Mouse (Mus musculus) Muller cell, postnatal 12 days (primary cell): ENCODE results near the gene Jak1.

Experiments
- DNase-seq: peaks from one replicate; pipeline ENCODE4 v3.0.0-alpha.2; 2015; ENCODE audit errors: inconsistent ontology term

Gene Jak1

DNA sequence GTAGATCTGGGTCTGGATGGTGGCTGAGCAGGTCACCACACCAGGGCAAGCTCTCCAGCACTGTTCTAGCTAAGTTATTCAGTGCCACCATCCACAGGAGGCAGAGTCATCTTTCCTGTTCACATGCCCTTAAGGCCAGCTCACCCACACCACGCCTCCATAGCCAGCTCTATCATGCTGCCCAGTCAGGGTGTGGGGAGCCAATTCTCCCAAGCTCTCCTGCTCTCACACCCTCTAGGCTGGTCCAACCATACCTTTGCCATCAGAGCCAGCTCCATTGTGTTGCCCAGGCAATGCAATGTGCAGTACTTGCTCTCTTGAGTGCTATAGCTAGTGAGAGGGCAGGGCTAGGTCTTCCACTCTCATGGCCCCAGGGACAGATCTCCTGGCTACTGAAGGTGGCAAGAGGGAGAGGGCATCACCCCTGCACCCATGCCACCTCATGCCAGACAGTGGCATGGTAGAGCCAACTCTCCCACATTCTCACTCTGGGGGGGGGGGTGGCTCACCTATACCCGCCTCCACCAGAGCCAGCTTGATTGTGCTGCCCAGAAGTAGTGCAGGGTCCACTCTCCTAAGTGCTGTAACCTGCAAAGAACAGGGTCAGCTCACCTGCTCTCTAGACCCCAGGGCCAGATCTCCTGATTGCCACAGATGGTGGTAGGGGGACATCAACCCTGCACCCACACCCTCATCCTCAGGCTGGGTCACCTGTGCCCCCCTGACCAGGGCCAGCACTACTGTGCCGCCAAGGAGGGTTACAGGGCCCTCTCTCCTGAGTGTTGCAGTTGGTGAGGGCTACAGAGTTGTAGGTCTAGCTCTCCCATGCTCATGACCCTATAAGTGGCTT, 25.5 kb downstream of the Jak1 start:
- DNase-seq, result no peak

DNA sequence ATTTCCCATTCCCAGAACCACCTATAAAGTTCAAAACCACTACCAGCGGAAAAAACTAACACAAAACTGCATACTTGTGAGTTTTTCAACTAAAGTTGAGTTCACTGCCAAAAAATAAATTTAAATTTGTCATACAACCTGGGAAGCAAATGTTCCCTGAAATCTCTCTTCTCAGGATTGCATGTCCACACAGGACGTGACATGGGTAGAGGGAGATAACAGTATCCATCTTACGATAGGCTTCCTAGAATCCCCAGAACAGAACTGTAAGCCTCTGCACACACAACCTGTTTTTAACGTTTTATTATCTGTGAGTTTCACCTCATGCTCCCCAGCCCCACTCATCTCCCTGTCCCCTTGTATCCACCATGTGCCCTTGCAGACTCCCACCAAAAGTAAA, 26.5 kb downstream of the Jak1 start:
- no peak for DNase-seq

DNA sequence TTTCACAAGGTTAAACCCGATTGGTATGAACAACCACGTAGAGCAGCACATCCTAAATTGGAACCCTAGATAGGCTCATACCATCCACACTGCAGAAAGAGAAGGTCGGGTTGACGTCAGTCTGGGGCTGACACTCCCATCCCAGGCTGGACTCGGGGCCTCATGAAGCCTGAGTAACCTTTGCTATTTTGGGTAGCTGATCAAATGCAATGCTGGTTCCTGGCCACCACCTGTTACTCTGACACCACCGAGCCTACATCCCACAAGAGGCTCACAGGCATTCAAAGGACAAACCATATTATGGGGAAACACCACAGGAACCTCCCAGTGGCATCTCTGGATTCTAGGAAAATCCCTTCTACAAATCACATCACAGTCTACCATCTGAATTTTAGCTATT, 28.3 kb downstream of the Jak1 start:
- DNase-seq, result no peak

DNA sequence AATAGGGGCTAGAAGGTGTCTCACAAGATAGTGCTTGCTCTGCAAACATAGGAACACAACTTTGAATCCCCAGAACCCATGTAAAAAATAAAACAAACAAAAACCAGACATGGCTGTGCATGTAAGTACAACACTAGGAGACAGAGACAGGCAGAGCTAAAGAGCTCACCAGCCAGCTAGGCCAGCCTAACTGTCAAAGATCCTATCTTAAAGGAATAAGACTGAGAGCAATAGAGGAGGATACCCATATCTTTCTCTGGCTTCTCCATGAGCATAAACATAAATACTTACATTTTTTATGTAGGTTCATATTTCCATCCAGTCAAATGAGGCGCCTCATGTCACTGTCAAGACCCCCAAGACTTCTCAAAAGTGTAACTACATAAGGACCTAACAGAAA, 29.1 kb downstream of the Jak1 start:
- no peak for DNase-seq

DNA sequence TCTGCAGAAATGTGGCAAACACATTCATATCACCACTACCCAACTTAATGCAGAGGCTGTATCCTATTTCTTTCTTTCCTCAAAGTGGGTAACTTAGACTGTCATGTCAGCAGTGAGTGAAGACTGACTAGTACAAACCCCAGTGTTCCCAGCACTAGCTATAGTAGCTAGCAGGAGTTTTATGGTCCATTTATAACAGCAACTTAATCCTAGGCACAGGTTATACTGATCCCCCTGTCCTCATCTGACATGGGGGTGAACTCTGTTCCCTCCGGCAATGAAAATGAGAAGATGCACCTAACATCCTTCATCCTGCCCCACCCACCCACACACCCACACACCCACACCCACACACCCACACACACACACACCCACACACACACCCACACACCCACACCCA, 30.3 kb downstream of the Jak1 start:
- DNase-seq, result no peak

DNA sequence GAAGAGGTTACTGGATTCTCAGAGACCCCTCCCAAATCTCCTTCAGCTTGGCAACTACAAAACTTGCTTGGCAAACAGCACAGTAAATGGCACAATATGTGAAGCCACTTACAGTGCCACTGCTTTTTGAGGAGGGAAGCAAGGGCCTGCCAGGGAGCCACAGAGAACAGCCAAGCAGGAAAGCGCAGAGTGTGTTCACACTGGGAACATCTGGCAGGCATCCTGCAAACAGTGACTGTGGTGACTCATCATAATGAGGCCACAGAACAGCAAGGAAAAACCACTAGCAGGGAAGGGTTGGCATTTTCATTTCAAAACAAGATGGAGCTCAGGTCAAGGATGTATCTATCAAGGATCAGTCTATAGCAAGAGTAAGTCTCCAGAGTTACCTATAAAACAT, 30.8 kb downstream of the Jak1 start:
- DNase-seq, result peak; percentile 70

DNA sequence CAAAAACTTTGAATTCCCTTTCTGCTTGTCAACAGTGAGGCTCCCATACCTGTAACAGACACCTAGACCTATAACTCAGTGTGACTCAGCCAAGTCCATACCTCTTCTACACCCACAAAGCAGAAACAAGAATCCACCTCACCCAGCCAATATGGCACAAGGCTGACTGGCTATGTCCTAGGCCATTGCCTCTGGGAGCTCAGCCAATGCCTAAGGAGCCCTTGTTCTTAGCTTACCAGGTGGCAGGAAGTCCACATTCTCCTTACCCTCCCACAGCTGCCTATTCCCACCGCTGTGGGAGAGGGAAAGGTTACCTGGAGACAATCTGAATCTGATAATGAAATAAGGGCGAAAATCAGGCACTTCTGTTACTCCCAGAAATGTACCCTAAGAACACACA, 34.5 kb downstream of the Jak1 start:
- DNase-seq, result no peak

DNA sequence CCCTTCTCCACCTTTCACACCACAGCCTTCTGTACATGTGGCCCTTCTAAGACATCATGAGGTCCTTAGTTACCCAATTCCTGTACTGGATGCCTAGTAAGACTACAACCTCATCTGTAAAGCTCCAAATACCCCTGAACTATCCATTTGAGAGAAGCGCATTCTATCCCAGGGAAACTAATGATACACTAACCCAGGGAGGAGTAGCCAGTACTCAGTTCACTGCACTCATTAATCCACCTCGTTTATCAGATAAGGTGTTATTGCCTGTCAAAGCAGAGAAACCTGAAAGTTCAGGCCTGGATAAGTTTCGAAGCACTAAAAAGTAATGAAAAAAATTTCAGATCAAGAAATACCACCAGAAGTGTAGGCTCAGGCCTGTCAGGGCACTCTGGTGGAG, 37.7 kb downstream of the Jak1 start:
- no peak for DNase-seq

DNA sequence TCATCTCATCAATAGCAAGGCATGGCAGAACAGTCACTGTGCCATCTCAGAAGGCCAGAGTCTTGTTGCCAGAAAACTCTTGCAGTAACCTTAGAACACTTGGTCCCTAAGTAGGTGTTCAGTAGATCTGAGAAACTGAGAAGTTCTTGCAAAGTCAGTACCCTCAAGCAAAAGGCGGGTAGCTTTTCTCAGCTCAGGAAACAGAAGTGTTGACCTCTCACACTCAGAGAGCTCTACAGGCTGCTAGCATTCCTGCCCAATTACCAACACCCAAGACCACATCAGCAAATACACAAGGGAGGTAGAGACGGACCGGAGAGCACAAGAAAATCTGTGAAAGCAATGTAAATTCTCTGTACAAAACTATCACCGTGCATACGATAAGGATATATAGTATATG, 39.1 kb downstream of the Jak1 start:
- no peak for DNase-seq

DNA sequence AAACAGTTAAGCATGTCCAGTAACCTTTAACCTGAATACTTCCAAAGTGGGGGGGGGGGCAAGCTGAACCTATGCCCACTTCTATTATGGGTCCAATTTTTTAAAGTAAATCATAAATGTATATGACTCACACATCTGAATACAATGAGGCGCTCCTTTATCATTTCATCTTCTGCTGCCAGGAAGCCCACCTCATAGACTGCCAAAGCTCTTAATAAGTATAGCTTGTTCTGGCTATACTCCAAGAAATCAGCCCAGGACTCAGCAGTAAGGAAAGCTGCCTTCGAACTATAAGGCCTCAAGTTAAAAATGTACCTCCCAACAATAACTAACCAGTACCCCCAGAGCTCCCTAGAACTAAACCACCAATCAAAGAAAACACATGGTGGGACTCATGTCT, 44.1 kb downstream of the Jak1 start:
- DNase-seq, result no peak

DNA sequence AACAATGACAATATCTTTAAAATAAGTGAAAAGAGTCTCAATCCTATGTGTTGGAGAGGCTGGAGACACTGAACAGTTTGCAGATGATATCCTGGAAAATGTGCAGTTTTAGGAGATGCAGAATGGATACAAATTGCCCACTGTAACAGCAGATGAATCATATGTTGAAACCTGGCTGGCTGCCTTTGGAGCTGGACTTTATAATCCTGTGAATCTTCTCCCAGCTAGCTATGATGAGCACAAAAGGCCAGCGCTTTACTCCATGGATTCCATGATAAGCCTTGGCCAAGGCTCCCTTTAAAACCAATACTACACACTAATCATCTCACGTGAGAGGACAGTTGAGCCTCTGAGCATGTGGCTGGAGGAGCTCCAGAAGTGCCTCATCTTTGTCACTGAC, 45.2 kb downstream of the Jak1 start:
- DNase-seq, result no peak

DNA sequence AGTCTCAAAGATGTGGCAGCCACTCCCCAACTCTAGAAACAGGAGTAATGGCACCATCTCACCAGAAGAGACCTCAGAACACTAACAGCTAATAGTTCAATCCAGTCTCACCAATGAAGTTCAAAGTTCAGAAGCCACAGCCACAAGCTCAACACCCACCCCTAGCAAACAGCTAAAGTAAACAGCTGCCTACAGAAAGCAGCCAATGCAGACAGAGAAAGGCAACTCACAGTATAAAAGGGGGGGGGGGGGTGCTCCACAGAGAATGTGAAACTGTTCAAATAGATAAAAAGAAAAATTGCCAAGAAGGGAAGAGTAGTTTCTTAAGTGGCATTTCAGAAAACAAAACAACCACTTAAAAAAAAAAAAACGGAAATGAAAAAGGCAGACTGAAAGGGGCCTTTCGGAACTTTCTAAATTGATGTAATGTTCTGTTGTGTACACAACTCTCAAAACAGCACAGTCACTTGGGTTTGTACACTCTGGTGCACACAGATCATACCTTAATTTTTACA, 48.0 kb downstream of the Jak1 start:
- DNase-seq, result no peak

DNA sequence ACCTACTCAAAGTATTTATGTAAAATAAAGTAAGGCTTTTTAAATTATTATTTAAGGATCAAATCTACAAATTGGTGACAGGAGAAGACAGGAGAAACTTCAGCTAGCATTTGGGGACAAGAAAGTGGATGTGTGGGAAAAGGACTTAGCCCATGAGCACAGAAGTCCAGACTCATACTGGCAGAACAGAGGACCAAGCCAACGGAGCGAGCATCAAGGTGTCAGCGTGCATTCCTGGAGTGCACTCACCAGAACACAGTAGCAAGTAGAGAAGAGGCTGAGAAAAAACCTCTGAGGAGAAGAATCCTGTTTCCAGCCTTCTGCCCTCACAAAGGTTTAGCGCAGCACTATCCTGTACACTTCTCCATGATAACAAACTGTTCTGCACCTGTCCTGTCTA, 48.8 kb downstream of the Jak1 start:
- no peak for DNase-seq

DNA sequence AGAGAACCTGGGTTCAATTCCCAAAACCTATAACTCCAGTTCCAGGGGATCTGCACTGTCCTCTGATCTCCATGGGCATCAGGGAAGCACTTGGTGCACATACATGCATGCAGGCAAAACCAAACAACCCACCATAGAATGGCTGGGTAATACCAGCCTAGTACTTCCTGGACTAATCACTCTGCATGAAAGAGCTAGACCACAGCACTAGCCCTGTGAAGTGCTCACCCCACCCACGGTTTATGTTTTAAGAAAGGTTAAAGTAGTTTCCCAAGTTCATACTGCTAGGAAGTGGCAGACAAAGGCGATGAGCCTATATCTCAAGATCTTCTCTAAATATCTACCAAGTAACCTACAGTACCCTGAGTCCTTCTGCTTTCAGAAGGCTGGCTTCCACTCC, 51.6 kb downstream of the Jak1 start:
- DNase-seq, result no peak

DNA sequence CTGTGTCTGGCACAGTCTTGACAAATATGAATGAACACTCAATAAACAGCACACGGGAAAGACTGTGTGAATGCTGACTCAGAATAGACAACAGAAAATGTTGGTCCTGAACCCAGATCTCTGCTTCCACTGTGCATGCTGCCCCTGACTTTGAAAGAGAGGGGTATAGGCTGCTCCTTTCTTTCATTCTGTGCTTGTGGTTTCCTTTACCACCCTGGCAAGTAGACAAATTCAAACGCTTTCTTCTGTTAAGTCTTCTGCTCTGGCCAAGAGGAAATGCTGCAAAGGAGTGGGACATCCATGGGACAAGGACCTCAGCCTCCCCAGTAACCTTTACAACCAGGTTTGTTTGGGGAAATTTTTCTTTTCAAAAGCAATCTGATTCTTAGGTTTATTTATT, 57.6 kb downstream of the Jak1 start:
- DNase-seq, result no peak

DNA sequence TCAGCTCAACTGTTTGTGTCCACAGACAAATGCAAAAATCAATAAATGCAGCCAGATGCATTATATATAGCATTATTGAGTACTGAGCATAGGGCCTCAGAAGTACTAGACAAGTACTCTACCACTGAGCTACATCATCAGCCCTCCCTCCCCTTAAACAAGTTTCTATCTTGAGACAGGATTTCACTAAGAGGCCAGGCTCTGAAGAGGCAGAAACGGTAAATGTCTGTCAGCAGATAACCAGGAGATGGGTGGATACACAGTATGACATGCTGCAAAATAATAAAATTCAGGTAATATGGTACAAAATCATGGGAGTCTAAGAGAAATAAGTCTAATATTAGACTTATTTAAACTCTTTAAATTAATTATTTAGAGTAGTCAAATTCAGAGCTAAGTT, 61.6 kb downstream of the Jak1 start:
- DNase-seq, result no peak

DNA sequence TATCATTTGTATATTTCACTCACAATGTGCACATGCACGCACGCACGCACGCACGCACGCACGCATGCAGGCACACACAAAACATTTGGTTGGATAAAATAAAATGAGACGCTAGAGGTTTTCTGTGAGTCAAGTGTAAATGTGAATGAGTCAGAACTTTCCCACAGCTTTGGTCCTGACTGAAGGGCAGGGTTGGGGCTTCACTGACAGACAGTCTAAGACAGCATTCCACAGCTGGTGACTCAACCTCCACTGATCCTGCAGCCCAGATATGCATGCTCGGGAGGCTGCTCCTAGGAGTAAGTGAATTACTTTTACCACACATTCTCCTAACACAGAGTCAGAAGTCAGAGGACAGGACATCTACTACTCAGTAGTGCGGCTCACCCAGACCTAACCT, 62.5 kb downstream of the Jak1 start:
- peak; percentile 90 for DNase-seq

DNA sequence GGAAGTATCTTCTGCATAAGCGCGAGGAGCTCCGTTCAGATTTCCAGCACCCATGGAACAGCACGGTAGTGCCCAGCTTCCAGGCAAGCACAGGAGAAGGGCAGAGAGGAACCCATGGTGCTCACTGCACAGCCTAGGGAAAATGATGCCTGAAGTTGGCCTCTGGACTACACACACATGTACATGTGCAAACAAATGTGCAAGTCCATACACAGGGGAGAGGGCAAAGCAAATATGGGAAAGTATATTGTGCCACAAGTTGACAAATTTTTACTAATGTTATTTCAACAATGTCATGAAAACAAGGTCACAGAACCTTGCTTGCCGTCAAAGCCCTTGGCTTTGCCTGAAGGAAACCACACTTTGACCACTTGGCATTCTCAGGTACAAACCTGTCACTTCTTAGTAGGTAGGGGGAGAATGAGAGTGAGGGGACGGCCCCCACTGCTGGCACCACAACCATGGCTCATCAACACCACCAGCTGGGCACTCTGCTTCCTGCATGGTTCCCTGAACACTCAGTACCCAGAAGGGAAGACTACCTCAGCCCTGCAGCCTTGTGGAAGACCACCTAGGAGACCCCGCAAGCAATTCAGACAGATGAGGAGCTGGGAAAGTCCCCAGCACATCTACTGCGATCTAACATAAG, 65.5 kb downstream of the Jak1 start:
- DNase-seq, result no peak

DNA sequence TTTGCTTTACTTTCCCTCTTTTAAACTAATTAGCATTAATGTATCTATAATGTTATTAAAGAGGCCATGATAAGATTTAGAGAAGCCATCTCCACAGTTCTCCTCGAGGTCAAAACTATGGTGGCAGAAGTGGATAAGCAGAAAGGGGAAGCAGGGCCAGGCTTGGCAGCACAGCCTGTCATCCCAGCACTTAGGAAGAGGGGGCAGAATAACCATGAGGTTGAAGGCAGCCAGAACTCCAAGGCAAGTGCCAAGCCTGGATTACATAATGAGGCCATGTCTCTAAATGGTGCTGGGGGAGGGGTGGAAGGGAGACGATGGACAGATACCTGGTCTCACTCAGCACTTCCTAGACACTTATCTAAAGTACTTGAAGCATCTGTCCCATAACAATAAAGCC, 66.7 kb downstream of the Jak1 start:
- peak; percentile 58 for DNase-seq

DNA sequence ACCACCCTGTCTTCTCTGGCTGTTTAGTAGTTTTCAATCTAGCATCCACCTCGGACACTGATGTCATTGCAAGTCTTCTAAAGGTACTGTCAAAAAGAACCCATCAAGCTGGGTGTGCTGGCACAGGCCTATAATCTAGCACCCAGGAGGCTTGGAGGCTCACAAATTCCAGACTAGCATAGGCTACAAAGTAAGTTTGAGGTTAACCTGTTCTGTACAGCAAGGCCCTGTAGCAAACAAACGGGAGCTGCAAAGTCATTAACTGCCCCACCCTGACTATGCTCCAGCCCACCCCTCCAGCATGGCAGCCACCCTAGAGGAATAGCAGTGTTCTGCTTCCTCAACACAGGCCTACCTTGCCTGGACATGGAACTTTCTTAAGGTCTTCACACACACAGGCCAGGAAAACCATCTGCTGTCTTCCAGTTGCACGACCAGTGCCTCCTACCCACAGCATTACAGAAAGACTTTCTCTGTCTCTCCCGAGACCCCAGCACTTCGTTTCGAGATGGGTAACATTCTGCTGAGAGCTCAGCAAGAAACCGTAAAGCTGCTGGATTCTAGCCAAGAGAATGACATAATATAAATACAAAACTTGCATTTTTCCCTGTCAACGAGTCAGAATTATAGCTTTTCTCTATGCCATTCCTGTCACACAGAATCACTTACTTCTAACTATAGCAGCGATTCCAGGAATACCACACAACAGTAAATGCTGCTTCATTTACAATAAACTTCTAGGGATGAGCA, 67.5 kb downstream of the Jak1 start:
- DNase-seq, result no peak

DNA sequence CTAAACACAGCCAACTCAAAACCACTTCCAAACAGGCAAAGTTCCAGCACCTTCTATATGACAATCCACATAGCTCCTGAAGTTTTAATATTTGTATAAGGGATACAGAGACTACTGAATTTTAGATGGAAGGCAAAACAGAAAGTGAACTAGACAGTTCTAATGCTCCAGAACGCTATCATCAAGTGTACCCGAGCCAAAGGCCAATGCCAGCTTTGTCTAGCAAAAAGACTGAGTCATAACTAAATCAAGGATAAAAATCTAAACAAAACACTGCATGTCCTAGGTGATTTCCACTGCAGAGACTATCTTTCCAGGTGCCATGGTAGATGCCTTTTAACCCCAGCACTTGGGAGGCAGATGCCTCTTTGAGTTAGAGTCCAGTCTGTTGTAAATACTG, 68.7 kb downstream of the Jak1 start:
- DNase-seq, result peak; percentile 25

DNA sequence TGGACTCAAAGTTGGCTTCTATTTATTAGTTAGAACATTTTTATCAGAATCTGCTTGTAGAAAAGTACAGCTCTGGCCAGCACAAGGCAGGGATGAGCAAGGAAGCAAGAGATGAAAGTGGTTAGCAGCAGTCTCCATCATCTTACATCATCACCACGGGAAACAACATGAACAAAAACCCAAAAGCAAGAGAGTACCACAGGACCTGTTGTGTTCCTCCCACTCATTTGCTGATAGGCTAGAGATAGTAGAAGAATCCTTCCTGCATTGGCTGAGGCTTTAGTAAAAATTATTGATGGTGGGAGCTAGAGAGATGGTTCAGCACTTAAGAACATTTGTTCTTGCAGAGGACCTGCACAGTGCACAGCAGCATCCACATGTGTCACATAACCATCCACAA, 70.9 kb downstream of the Jak1 start:
- no peak for DNase-seq
